Mouse (Mus musculus): ENCODE results near the gene Fzr1. TPM values are rescaled to one million over a fixed set of nuclear protein-coding genes. Genes with fewer than 3 reads are reported as not detected.

The Fzr1 gene
- polyA plus RNA-seq (2014; fragmentation: Illumina TruSeq; extraction: RNeasy Lipid Tissue Mini Kit (QIAGEN cat#74804); ENCODE audit: low read depth, low replicate concordance): 22.5 TPM

DNA sequence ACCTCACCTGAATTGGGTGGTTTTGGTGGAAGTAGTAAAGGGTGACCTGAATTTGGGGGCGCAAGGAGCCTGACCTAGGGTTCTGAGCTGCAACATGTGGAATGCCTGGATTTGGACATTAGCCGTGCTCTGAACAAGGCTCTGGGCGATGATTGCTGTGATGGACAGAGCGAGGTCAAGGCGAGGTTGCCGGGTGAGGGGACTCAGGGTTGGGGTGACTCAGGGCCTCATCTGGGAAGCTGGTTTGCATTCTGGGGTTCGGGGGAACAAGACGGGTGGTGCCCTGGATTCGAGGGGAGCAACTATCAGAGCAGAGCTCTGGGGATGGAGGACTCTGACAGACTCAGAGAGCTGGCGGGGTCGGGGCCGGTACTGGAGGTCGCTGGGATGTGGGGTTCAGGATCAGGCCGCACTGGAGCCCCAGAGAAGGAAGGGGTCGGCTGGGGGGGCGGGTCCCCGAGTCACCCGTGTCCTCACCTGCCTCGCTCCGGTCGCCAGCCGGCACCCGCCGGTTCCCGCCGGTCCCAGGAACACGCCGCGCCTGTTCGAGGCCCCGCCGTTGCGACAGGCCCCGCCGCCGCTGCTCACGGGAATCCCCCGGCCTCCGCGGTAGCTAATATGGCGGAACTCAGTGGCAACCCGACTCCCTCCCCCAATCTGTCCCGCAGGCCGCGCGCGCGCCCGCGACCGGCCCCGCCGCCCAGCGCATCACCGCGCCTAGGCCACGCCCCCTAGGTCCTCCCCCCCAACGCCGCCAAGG, at the start of gene Fzr1:
Fzr1 (minus strand) TSS at position 724 of the 760 bp plus-strand sequence.

DNA sequence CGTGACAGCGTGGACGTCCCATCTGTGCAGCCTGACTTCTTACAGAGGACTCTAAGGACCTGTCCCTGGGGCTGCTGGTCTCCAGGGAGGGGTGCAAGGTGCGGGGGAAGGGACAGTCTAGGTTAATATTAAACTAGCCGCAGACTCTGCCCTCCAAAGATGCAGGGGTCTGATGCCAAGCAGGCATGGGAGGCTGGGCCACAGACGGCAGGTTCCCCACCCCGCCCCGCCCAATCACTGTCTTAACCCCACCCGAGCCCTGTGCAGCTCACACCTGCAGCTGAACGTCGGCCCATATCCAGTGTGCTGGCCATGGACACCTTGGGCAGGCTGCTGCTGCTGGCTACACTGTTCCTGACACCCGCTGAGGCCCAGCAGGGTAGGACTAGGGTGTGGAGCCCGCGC, 14.5 kb upstream of the Fzr1 start, which contains the start of gene Smim24:
Smim24 (plus strand) TSS at position 271 of the 405 bp plus-strand sequence.

DNA sequence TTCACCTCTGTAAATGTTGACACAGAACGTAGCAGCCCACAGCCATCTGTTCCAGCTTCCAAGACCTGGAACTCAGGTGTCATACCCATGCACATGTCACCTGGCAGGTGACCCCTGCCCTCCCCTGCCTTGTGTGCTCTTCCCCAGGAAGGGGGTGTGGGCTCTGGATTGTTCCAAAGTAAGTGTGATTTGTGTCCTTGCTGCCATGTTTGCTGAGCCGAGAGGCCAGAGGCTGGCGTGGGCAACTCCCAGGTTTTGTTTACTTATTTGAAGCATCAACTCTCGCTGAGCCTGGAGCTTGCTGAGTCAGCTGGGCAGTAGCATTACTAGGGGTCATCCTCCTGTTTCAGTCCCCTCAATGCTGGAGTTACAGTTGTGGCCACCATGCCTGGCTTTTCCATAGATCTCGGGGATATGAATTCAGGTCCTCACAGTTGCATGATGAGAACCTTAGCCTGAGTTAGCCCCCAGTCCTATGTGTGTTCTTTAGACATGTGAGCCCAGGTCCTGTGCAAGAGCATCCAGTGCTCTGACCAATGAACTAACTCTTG, 10.3 kb upstream of the Fzr1 start, which contains the start of gene Gm48552:
Gm48552 (plus strand) TSS at position 501 of the 551 bp plus-strand sequence.

DNA sequence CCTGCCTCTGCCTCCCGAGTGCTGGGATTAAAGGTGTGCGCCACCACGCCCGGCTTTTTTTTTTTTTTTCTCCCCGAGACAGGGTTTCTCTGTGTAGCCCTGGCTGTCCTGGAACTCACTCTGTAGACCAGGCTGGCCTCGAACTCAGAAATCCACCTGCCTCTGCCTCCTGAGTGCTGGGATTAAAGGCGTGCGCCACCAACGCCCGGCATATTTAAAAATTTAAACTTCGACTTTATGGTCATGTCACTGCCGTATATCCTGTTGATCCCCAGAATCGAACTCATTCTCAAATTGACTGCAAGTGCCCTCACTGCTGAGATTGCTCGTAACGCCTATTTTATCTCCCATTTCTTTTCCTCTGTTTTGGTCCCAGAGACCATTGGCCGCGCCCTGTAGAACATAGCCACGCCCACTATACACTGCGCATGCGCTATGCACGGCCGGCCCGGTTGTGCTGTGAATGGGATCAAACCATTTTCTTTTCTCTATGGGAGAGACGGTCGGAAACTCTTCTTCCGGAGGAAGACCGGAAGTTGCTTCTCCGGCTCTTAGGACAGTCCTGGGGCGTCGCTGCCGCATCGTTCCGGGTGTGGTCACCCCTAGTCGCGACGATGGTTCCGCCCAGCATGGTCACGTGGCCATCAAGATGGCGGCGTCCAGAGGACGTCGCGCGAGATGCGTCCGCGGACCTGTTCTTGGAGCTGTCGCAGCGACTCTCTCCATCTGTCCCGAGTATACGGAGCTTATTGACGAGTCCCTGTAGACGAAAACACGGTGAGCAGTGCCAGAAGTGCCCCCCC, 5.7 kb upstream of the Fzr1 start, which contains the start of the genes Dohh and Gm48551:
Dohh (plus strand) TSS at position 627 of the 803 bp plus-strand sequence.
Gm48551 (plus strand) TSS at position 665 of the 803 bp plus-strand sequence.

DNA sequence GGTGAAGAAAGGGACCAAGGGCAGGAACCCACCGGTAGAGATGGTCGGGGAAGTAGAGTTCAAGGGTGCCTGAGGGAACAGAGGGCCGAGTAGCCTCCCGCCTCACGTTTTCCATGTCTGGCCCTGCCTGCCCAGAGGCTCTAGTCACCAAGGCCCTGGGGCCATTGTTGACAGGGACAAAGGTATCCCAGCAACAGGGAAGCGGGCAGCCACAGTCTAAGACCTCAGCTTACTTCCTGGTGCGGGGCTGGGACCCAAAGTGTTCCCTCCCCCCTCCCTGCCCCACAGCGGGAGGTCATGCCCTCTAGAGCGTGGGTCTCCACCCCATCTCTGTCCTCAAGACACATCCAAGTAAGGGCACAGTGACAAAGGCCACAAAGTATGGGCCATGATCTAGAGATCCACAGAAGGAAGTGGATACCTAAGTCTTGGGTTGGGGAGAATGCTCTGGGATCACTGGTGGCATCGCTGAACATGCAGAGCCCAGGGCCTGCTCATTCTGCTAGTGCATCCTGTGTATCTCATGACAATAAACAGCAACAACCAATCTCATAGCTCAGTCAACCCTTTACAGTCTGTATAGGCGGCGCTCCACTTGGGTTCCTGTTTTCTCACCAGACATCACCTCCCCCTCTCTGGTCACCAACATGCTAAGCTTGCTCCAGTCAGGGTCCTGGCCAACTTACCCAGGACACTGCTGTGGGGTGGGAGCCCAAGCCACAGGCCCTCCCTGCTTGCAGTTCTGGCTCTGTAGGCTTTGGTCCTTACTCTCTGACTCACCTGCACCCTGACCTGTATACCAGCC, 12.4 kb downstream of the Fzr1 start, which contains the start of gene 4930404N11Rik:
4930404N11Rik (minus strand) TSS at position 145 of the 805 bp plus-strand sequence.

DNA sequence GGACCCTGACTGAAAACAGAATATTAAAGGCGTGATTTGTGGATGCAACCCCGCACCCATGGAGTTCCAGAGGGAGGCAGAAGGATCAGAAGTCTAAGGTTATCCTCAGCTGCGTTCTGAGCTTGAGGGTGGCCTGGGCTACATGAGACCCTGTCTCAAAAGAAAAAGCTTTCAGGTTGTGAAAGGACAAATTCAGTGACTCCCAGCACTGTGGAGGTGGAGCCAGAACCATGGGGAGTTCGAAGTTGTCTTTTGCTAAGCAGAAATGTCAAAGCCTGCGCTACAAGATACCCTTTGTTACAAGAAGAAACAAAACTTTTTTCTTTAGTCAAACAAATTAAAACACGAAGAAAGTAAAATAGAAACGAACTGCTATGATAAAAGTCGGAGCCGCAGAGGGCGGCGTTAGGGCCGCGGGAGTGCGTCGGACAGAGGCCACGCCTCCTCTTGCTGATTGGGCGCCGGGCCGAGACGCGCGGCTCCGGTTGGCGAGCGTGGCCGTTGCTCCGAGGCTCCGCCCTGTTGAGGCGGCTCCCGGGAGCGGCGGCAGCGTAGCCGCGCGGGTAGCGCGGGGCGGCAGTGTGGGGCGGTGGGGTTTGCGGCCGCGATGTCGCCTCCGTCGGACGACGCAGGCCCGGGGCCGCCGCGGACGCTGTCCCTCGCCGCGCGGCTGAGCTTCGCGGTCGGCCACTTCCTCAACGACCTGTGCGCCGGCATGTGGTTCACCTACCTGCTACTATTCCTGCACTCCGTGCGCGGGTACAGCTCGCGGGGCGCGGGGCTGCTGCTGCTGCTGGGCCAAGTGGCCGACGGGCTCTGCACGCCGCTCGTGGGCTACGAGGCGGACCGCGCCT, 21.1 kb downstream of the Fzr1 start, which contains the start of gene Mfsd12:
Mfsd12 (plus strand) TSS at position 501 of the 854 bp plus-strand sequence.

DNA sequence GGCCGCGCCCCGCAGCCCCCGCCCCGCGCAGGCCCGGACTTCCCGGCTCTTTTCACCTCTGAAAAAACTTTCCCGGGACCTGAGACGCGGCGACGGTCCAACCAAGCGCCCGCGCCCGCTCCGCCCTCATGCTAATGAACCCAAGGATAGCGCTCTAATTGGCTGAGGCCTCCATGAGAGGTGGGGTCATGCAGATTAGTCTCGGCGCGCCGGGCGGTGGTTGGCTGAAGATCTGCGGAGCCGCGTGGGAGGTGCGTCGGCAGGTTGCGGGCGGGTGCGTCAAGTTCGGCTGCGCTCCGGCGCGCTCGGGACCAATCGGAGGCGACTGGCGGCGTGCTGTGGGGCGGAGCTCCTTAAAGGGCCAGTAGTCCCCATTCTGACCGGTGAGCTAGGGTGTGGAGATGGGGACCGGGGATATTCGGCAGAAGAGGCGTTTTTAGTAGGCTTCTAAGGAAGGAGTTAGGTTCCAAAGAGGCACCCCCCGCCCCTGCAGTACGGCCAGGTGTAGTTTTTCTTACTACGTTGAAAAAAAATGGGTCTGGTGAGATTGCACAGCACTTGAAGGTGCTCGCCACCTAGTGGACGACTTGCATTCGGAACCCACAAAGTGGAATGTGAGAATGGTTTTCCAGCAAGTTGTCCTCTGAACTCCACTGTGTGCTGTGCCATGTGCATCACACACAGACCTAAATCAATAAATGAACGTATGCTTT, 27.8 kb downstream of the Fzr1 start, which contains the start of gene Hmg20b:
Hmg20b (minus strand) TSS at position 130 of the 713 bp plus-strand sequence.

DNA sequence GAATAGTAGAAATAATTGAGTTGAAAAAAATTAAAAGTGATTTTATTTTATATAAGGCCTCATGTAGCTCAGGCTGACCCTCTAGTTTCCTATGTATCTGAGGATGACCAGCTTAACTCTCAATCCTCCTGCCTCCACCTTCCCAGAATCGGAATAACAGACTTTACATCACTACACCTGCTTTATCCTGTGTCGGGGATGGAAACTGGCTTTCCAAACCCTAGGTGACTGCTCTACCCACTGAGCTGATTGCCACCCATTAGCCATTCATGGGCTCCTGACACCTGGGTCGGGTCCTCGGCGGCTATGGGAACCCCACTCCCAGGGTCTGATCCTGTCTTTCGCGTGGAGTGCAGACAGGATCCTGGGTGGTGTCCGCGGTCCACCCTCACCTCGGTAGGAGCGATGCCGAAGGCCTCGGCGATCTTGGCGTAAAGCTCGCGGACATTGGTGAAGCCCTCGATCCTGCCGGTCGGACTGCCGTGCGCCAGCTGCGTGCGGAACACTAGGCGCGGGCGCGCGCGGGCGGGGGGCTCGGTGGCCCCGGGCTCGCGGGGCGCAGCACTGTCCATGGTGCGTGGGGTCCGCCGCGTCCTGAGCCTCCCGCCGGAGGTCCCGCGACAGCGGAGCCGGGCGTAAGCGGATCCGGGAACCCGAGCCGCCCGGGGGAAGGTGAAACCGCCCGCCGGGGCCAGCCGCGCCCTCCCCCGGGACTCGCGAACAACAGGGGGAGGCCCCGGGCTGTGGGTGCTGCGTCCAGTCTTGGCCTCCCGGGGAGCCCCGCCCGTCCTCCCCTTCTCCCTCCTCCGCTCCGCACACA, 35.4 kb downstream of the Fzr1 start, which contains the start of gene Gipc3:
Gipc3 (minus strand) TSS at position 581 of the 820 bp plus-strand sequence.

DNA sequence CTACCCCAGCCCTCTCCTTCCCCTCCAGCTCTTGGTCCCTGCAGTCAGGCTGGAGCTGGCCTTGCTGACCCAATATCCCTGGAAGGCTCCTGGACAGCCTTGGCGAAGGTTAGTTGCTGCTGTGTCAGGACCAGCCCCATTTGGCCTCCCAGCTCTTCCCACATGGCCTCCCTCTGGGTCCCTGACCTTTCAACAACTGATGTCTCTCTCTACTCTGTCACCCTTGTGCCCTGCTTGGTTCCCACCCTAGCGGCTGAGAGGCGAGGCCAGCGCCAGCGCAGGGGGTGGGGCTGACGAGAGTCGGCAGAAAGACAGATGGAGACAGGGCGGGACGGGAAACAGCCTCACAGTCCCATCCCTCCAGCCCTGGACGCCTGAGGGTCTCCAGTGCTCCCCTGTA, 49.9 kb downstream of the Fzr1 start, which contains the start of gene Tbxa2r:
Tbxa2r (plus strand) TSS at position 346 of the 400 bp plus-strand sequence.

DNA sequence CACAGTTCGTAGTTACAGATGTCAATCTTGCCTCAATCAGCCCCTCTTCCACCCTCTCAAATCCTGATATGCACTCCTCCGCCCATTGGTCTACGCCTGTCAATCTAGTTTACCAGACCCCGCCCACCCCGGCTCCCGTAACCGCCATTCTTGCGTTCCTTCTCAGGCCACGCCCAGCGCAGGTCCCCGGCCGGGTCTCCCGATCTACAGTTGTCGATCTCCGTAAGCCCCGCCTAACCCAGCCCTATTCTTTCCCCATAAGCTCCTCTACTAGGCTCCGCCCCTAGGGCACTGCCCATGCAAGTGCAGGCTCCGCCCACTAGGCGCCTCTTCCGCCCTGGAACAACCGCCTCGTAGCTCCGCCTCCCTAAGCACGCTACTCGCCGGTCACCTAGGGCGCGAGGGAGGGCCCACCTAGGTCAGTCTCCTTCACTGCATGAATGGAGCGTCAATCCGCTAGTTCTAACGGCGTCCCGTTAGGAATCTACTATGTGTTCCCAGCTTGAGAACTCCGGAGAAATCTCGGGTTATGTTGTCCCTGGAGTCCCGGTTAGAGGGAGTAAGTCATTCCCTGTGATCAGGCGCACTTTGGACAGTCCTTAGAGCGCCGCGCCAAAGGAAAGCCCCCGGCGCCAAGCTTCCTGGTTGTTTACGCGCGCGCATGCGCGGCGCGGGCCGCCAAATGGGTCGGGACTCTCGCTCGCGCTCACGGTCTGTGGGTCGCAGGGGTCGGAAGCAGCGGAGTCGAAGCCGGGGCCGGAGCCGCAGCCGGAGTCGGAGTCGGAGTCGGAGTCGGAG, 57.6 kb downstream of the Fzr1 start, which contains the start of gene Cactin:
Cactin (plus strand) TSS at position 554 of the 798 bp plus-strand sequence.

Other genes starting within 250 kb of the Fzr1 start
- gene Zbtb7a, start 243.3 kb downstream of the Fzr1 start, polyA plus RNA-seq (2014; fragmentation: Illumina TruSeq; extraction: RNeasy Lipid Tissue Mini Kit (QIAGEN cat#74804); ENCODE audit: low read depth, low replicate concordance): 26.5 TPM
- 23.4 TPM for gene Pias4, start 210.6 kb downstream of the Fzr1 start, polyA plus RNA-seq (2014; fragmentation: Illumina TruSeq; extraction: RNeasy Lipid Tissue Mini Kit (QIAGEN cat#74804); ENCODE audit: low read depth, low replicate concordance)
- 1,511 TPM for gene Eef2, start 201.9 kb downstream of the Fzr1 start, polyA plus RNA-seq (2014; fragmentation: Illumina TruSeq; extraction: RNeasy Lipid Tissue Mini Kit (QIAGEN cat#74804); ENCODE audit: low read depth, low replicate concordance)
- gene Dapk3, start 195.5 kb downstream of the Fzr1 start, polyA plus RNA-seq (2014; fragmentation: Illumina TruSeq; extraction: RNeasy Lipid Tissue Mini Kit (QIAGEN cat#74804); ENCODE audit: low read depth, low replicate concordance): 50.3 TPM
- not detected for gene 4930442H23Rik, start 194.7 kb downstream of the Fzr1 start, polyA plus RNA-seq (2014; fragmentation: Illumina TruSeq; extraction: RNeasy Lipid Tissue Mini Kit (QIAGEN cat#74804); ENCODE audit: low read depth, low replicate concordance)
- gene Nmrk2, start 176.5 kb downstream of the Fzr1 start, polyA plus RNA-seq (2014; fragmentation: Illumina TruSeq; extraction: RNeasy Lipid Tissue Mini Kit (QIAGEN cat#74804); ENCODE audit: low read depth, low replicate concordance): not detected
- not detected for gene Atcay, start 147.7 kb downstream of the Fzr1 start, polyA plus RNA-seq (2014; fragmentation: Illumina TruSeq; extraction: RNeasy Lipid Tissue Mini Kit (QIAGEN cat#74804); ENCODE audit: low read depth, low replicate concordance)
- gene Zfr2, start 145.4 kb downstream of the Fzr1 start, polyA plus RNA-seq (2014; fragmentation: Illumina TruSeq; extraction: RNeasy Lipid Tissue Mini Kit (QIAGEN cat#74804); ENCODE audit: low read depth, low replicate concordance): 11.6 TPM
- gene Matk, start 125.6 kb downstream of the Fzr1 start, polyA plus RNA-seq (2014; fragmentation: Illumina TruSeq; extraction: RNeasy Lipid Tissue Mini Kit (QIAGEN cat#74804); ENCODE audit: low read depth, low replicate concordance): 2.8 TPM
- 87.0 TPM for gene Mrpl54, start 111.6 kb downstream of the Fzr1 start, polyA plus RNA-seq (2014; fragmentation: Illumina TruSeq; extraction: RNeasy Lipid Tissue Mini Kit (QIAGEN cat#74804); ENCODE audit: low read depth, low replicate concordance)
- 47.8 TPM for gene Apba3, start 111.6 kb downstream of the Fzr1 start, polyA plus RNA-seq (2014; fragmentation: Illumina TruSeq; extraction: RNeasy Lipid Tissue Mini Kit (QIAGEN cat#74804); ENCODE audit: low read depth, low replicate concordance)
- 24.4 TPM for gene Tjp3, start 86.9 kb downstream of the Fzr1 start, polyA plus RNA-seq (2014; fragmentation: Illumina TruSeq; extraction: RNeasy Lipid Tissue Mini Kit (QIAGEN cat#74804); ENCODE audit: low read depth, low replicate concordance)
- gene Pip5k1c, start 85.6 kb downstream of the Fzr1 start, polyA plus RNA-seq (2014; fragmentation: Illumina TruSeq; extraction: RNeasy Lipid Tissue Mini Kit (QIAGEN cat#74804); ENCODE audit: low read depth, low replicate concordance): 44.2 TPM
- 18.5 TPM for gene Cactin, start 57.4 kb downstream of the Fzr1 start, polyA plus RNA-seq (2014; fragmentation: Illumina TruSeq; extraction: RNeasy Lipid Tissue Mini Kit (QIAGEN cat#74804); ENCODE audit: low read depth, low replicate concordance)
- 2.7 TPM for gene Tbxa2r, start 49.8 kb downstream of the Fzr1 start, polyA plus RNA-seq (2014; fragmentation: Illumina TruSeq; extraction: RNeasy Lipid Tissue Mini Kit (QIAGEN cat#74804); ENCODE audit: low read depth, low replicate concordance)
- gene Gipc3, start 35.2 kb downstream of the Fzr1 start, polyA plus RNA-seq (2014; fragmentation: Illumina TruSeq; extraction: RNeasy Lipid Tissue Mini Kit (QIAGEN cat#74804); ENCODE audit: low read depth, low replicate concordance): 1.1 TPM
- gene Hmg20b, start 28.0 kb downstream of the Fzr1 start, polyA plus RNA-seq (2014; fragmentation: Illumina TruSeq; extraction: RNeasy Lipid Tissue Mini Kit (QIAGEN cat#74804); ENCODE audit: low read depth, low replicate concordance): 63.1 TPM
- gene Mfsd12, start 21.0 kb downstream of the Fzr1 start, polyA plus RNA-seq (2014; fragmentation: Illumina TruSeq; extraction: RNeasy Lipid Tissue Mini Kit (QIAGEN cat#74804); ENCODE audit: low read depth, low replicate concordance): 22.3 TPM
- gene 4930404N11Rik, start 12.7 kb downstream of the Fzr1 start, polyA plus RNA-seq (2014; fragmentation: Illumina TruSeq; extraction: RNeasy Lipid Tissue Mini Kit (QIAGEN cat#74804); ENCODE audit: low read depth, low replicate concordance): 2.1 TPM
- 66.8 TPM for gene Dohh, start 5.9 kb upstream of the Fzr1 start, polyA plus RNA-seq (2014; fragmentation: Illumina TruSeq; extraction: RNeasy Lipid Tissue Mini Kit (QIAGEN cat#74804); ENCODE audit: low read depth, low replicate concordance)
- gene Gm48551, start 6.0 kb upstream of the Fzr1 start, polyA plus RNA-seq (2014; fragmentation: Illumina TruSeq; extraction: RNeasy Lipid Tissue Mini Kit (QIAGEN cat#74804); ENCODE audit: low read depth, low replicate concordance): 2.8 TPM
- gene Gm48552, start 10.5 kb upstream of the Fzr1 start, polyA plus RNA-seq (2014; fragmentation: Illumina TruSeq; extraction: RNeasy Lipid Tissue Mini Kit (QIAGEN cat#74804); ENCODE audit: low read depth, low replicate concordance): 1.7 TPM
- gene Smim24, start 14.5 kb upstream of the Fzr1 start, polyA plus RNA-seq (2014; fragmentation: Illumina TruSeq; extraction: RNeasy Lipid Tissue Mini Kit (QIAGEN cat#74804); ENCODE audit: low read depth, low replicate concordance): 53.6 TPM
- gene Nfic, start 77.1 kb upstream of the Fzr1 start, polyA plus RNA-seq (2014; fragmentation: Illumina TruSeq; extraction: RNeasy Lipid Tissue Mini Kit (QIAGEN cat#74804); ENCODE audit: low read depth, low replicate concordance): 48.7 TPM
- 1.2 TPM for gene Celf5, start 104.2 kb upstream of the Fzr1 start, polyA plus RNA-seq (2014; fragmentation: Illumina TruSeq; extraction: RNeasy Lipid Tissue Mini Kit (QIAGEN cat#74804); ENCODE audit: low read depth, low replicate concordance)
- 50.8 TPM for gene Ncln, start 117.9 kb upstream of the Fzr1 start, polyA plus RNA-seq (2014; fragmentation: Illumina TruSeq; extraction: RNeasy Lipid Tissue Mini Kit (QIAGEN cat#74804); ENCODE audit: low read depth, low replicate concordance)
- gene S1pr4, start 121.6 kb upstream of the Fzr1 start, polyA plus RNA-seq (2014; fragmentation: Illumina TruSeq; extraction: RNeasy Lipid Tissue Mini Kit (QIAGEN cat#74804); ENCODE audit: low read depth, low replicate concordance): 0.93 TPM
- 2.9 TPM for gene Gna15, start 145.7 kb upstream of the Fzr1 start, polyA plus RNA-seq (2014; fragmentation: Illumina TruSeq; extraction: RNeasy Lipid Tissue Mini Kit (QIAGEN cat#74804); ENCODE audit: low read depth, low replicate concordance)
- 118 TPM for gene Gna11, start 166.7 kb upstream of the Fzr1 start, polyA plus RNA-seq (2014; fragmentation: Illumina TruSeq; extraction: RNeasy Lipid Tissue Mini Kit (QIAGEN cat#74804); ENCODE audit: low read depth, low replicate concordance)
- gene Aes, start 181.0 kb upstream of the Fzr1 start, polyA plus RNA-seq (2014; fragmentation: Illumina TruSeq; extraction: RNeasy Lipid Tissue Mini Kit (QIAGEN cat#74804); ENCODE audit: low read depth, low replicate concordance): 286 TPM
- 45.0 TPM for gene Tle2, start 196.0 kb upstream of the Fzr1 start, polyA plus RNA-seq (2014; fragmentation: Illumina TruSeq; extraction: RNeasy Lipid Tissue Mini Kit (QIAGEN cat#74804); ENCODE audit: low read depth, low replicate concordance)
- 15.3 TPM for gene Tle6, start 222.6 kb upstream of the Fzr1 start, polyA plus RNA-seq (2014; fragmentation: Illumina TruSeq; extraction: RNeasy Lipid Tissue Mini Kit (QIAGEN cat#74804); ENCODE audit: low read depth, low replicate concordance)
- 3.6 TPM for gene BC025920, start 227.8 kb upstream of the Fzr1 start, polyA plus RNA-seq (2014; fragmentation: Illumina TruSeq; extraction: RNeasy Lipid Tissue Mini Kit (QIAGEN cat#74804); ENCODE audit: low read depth, low replicate concordance)
- gene Sirt6, start 249.3 kb upstream of the Fzr1 start, polyA plus RNA-seq (2014; fragmentation: Illumina TruSeq; extraction: RNeasy Lipid Tissue Mini Kit (QIAGEN cat#74804); ENCODE audit: low read depth, low replicate concordance): 18.6 TPM